Mouse (Mus musculus) layer of hippocampus, postnatal 14 days (tissue): Measurements from ENCODE around the gene Synrg. TPM values are rescaled to one million over a fixed set of nuclear protein-coding genes. Genes with fewer than 3 reads are reported as not detected.

Experiments used
- DNase-seq, 2 experiments: peaks; one replicate each; pipeline ENCODE4 v3.0.0; 2021 to 2022; ENCODE audit warnings: low spot score in 2 of 2, mixed read lengths in 1 of 2
- total RNA-seq, 2 experiments: library from RNA; stranded (reverse); gene quantifications; 2 replicates each; pipeline ENCODE4 v1.2.3; 2021

Gene Synrg
- total RNA-seq, 2 experiments from 2014 or later: 57.3 to 59.0 TPM

DNA sequence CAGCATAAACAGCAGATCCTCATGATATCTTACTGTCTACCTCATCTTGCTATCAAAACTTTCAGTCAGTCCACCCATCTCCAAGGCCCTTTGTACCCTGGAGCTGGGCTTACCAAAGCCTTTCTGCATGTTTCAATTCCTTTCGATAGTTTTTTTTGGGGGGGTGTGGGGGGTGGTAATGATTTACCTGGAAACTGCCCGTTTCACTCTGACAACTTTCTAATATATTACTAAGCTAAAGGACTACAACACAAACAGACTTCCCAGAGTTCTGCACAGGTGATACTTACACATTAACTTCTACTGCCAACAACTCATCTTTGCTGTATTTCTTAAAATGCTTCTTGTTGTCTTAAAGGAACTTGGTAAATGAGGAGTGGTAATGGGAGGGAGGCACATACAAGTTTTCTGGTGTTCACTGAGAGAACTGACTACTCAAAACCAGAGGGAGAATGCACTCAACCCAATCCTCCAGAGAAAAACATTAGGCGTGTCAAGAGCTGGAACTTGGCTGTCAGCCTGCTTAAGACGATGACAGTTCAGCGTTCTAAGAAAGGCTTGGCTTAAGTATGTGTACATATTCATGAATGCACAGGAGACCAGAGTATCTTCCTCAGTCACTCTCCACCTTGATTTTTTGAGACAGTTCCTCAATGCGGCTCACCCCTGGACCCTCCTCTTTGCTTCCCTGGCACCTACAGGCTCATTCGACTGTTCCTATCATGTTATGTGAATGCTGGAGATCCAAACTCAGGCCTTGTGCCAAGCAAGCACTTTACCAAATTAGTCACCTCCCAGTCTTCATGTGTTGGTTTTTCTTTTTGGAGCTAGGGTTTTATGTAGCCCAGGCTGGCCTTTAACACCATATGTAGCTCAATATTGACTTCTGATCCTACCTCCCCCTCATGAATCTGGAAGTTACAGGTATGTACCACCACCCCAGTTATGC is 109.9 kb downstream of the Synrg start:
- DNase-seq: no peak

DNA sequence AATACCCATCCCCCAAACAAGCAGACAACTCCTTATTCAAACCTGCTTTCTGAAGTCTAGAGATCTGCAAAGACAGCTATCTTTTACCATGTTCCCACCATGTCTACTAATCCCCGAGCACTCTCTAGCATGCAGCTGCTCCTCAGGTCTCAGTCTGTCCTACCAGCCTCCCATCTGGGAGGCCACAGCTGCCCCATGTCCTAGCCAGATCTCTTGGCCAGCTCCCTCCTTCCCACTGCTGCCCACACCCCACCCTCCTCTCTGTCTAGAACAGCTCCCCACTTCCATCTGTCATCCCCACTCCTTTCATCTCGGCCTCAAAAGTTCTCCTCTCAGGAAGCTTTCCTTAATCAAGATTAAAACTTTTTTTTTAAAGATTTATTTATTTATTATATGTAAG is 112.8 kb downstream of the Synrg start:
- DNase-seq: no peak

DNA sequence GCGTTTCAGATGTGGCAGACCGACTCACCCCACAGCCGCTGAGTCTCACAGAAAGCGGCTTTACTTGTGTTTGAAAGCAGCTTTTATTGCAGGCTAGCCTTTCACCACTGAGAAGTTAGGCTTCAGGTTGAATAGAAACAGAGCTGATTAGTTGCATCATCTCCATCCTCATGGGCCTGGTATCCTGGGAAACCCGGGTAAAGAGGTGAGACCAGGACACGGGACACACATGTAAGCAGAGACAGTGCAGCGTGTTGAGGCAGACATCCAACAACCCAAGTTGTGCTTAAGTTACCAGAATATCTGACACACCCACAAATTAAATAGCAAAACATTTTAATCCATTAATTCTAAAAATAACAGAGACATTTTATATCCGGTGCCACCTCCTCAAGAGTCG is 114.4 kb downstream of the Synrg start:
- DNase-seq: no peak

DNA sequence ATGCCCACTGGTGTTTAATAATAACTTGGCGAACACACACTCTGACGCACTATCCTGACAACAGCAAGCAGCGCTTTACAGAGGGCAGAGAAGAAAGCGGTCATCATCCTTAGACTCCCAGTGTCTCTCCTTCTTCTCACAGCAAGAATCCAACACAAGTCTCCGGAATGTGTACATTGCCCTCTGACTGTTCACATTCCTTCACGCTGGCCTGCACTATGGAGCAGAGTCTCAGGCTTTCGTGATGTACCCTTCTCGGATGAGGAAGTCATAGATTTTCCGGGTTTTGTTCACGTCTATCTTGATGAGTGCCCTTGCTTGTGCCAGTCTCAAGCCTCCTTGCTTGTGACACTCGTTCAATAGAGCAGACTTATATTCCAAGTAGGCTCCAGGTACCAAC is 115.1 kb downstream of the Synrg start:
- no peak for DNase-seq

DNA sequence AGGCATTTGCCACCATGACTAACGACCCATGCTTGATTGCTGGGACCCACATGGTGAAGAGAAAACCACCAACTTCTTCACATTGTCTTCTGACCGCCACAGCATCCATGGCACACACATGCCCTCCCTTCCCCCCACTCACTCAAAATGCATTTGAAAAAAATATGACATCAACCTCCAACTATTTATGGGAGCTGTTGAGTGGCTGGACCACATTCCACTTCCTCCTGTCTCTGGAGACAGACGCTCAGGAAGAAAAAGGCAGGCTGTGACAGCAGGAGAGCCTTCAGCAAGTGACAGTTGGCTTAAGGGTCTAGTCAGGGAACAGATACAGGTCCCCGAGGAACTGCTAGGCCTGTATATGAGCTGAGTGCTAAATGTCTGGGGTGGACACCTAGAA is 115.7 kb downstream of the Synrg start:
- DNase-seq: no peak

DNA sequence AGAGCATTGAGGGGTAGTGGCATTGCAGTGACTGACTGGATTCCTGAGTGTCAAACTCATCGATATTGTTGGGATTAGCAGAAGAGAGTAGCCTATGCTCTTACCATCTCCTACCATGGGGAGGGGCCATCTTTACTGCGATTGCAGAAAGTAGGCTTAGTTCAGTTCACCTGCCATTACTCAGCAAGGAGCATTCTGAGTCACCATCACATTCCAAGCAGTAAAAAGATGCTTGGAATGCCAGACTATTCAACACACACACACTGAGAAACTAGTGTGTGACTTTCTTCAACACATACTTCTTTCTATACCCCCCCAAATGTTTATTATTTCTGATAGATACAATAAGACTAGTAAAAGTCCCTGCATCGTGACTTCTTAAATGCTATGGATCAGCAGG is 116.1 kb downstream of the Synrg start:
- no peak for DNase-seq

DNA sequence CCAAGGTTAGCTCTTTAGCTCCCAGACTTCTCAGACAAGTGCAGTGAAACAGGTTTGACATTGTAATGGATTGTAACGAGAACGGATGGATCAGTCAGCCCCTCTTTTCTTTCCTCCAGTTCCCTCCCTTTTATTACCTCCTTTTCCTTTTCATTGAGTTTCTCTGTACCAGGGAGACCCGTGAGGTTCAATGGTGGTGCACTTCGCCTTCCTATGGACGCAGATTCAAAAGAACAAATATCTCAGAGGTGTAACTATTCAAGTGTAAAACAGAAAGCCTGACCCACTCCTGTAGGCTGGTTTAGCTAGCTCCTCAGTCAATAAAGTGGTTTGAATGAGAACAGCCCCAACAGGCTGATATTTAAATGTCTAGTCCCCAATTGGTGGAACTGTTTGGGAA is 117.7 kb downstream of the Synrg start:
- DNase-seq: no peak

DNA sequence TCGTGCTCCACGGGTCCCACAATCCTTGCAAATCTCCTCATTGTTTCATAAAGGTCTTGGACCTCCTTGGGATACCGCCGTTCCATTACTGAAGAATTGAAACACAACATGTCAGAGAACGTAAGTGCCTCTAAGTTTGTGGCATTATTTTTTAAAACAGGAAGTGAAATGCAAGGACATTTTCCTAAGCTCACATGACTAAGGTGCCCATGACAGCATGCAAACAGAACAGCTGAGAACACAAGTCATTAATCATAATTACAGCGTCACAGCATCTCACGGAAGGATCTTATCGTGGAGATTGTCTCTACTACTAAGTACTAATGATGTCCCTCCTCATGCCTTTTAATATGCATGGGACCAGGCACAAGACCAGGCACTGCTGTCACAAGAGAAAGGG is 126.3 kb downstream of the Synrg start:
- no peak for DNase-seq

Other genes with a start within 250 kb of the Synrg start
- not detected for gene Wfdc21, start 217.5 kb upstream of the Synrg start, total RNA-seq
- gene Heatr6, start 210.7 kb upstream of the Synrg start, total RNA-seq: 10 to 100 TPM; 16.6 to 19.5 TPM
- under 1 TPM; 0.23 to 0.31 TPM for gene Hnf1b, start 114.4 kb upstream of the Synrg start, total RNA-seq
- gene Ddx52, start 22.4 kb upstream of the Synrg start, total RNA-seq: 10 to 100 TPM; 10.3 to 12.7 TPM
- 10 to 100 TPM; 22.5 to 22.9 TPM for gene Dusp14, start 104.8 kb downstream of the Synrg start, total RNA-seq
- 10 to 100 TPM; 29.7 to 30.3 TPM for gene Tada2a, start 165.2 kb downstream of the Synrg start, total RNA-seq
- 10 to 100 TPM; 87.4 to 91.5 TPM for gene Acaca, start 165.2 kb downstream of the Synrg start, total RNA-seq
- gene Gm11437, start 203.0 kb downstream of the Synrg start, total RNA-seq: not detected